In the genomic region with DNA sequence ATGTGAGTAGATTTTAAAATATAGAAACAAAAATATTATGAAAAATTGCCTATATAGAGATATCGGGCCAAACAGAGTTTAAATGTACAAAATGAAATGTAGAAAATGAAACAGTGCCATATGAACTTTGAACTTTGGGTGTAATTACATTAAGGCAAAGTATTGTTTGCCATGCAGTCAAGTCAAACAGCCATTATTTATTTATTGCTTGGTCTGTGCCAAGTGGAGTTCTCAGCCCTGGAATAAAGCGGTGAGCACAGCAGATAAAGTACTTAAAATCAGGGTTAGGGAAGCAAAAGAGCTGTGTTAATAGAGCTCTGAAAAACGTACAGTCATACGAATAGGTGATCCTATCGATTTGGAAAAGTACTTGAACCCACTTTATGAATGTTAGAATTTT, we compare ENCODE assay signal across 15 mouse cellular contexts.
"Had no signal": no experiment of that assay in that cellular context is flagged by ENCODE, and none has a peak within 500 bp of the region (broad histone marks: within the 10 kb centered on the region; RNA-seq: fewer than 3 reads in every experiment).

No protein-coding gene starts in this region.

- H3K4me2 ChIP-seq: kidney, embryonic 15.5 days; limb, embryonic 13.5 days; liver, embryonic 13.5 days; lung, embryonic 15.5 days; midbrain, embryonic 13.5 days; neural tube, embryonic 15.5 days had no signal

- H3K4me3 ChIP-seq: kidney, embryonic 15.5 days; limb, embryonic 13.5 days; liver, embryonic 13.5 days; lung, embryonic 15.5 days; midbrain, embryonic 13.5 days; myocyte; neural tube, embryonic 15.5 days had no signal

- H3K9ac ChIP-seq: kidney, embryonic 15.5 days; limb, embryonic 13.5 days; liver, embryonic 13.5 days; lung, embryonic 15.5 days; midbrain, embryonic 13.5 days; neural tube, embryonic 15.5 days had no signal

- ATAC-seq: hindbrain, embryonic 16.5 days; inflammation-experienced regulatory T-cells, adult 6 months; midbrain, embryonic 13.5 days had no signal

- H3K9me3 ChIP-seq: kidney, embryonic 15.5 days; liver, embryonic 13.5 days; lung, embryonic 15.5 days; midbrain, embryonic 13.5 days; neural tube, embryonic 15.5 days had no signal

- H3K36me3 ChIP-seq: kidney, embryonic 15.5 days; liver, embryonic 13.5 days; lung, embryonic 15.5 days had no signal

- H3K27me3 ChIP-seq: kidney, embryonic 15.5 days; limb, embryonic 13.5 days; liver, embryonic 13.5 days; lung, embryonic 15.5 days; midbrain, embryonic 13.5 days; neural tube, embryonic 15.5 days had no signal

- H3K27ac ChIP-seq: kidney, embryonic 15.5 days; limb, embryonic 13.5 days; liver, embryonic 13.5 days; lung, embryonic 15.5 days; midbrain, embryonic 13.5 days; neural tube, embryonic 15.5 days had no signal

- DNase-seq: kidney, adult 2 months; kidney, postnatal 14 days; left cerebral cortex, postnatal 4 days; liver, embryonic 13.5 days; right cerebral cortex, postnatal 4 days; spleen, adult 18-20 months; thymus, postnatal 4 days had no signal

- H3K4me1 ChIP-seq: kidney, embryonic 15.5 days; limb, embryonic 13.5 days; liver, embryonic 13.5 days; midbrain, embryonic 13.5 days; neural tube, embryonic 15.5 days had no signal
